Mouse (Mus musculus) embryonic fibroblast, embryonic 13.5 days (primary cell): ENCODE results near the gene Zfp865.

Source experiments
- CTCF ChIP-seq: IDR thresholded peaks from 2 replicates; pipeline ENCODE4 v1.5.1; 2011; ENCODE audit warnings: mild to moderate bottlenecking, control low read depth, low read length, moderate library complexity, borderline replicate concordance; ENCODE audit not compliant: insufficient read depth
- POLR2A ChIP-seq: IDR thresholded peaks from 2 replicates; pipeline ENCODE4 v1.6.1; 2011; ENCODE audit warnings: low read depth, mild to moderate bottlenecking, control low read depth, low read length, moderate library complexity

DNA sequence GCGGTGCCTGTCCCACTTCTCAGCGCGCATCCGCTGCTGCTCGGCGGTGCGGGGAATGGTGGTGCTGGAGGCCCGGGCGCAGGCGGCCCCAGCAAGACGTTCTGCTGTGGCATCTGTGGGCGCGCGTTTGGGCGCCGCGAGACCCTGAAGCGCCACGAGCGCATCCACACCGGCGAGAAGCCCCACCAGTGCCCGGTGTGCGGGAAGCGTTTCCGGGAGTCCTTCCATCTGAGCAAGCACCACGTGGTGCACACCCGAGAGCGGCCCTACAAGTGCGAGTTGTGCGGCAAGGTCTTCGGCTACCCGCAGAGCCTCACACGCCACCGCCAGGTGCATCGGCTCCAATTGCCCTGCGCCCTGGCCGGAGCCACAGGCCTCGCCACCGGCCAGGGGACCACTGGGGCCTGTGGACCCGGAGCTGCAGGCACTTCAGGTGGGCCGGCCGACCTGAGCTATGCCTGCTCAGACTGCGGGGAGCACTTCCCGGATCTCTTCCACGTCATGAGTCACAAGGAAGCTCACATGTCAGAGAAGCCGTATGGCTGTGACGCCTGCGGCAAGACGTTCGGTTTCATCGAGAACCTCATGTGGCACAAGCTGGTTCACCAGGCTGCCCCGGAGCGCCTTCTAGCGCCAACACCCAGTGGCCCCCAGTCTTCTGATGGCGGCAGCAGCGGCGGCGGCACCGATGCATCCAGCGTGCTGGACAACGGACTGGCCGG lies 10.5 kb downstream of the Zfp865 start:
- TF ChIP-seq CTCF (no peak), POLR2A (no peak)
